Mouse (Mus musculus): ENCODE data around the gene Olfr1501.
"Not testable (repeated sequence)": the region's sequence is repeated elsewhere in the genome, so short reads cannot be mapped to it uniquely, and the experiment has no call there.

Gene Olfr1501

DNA sequence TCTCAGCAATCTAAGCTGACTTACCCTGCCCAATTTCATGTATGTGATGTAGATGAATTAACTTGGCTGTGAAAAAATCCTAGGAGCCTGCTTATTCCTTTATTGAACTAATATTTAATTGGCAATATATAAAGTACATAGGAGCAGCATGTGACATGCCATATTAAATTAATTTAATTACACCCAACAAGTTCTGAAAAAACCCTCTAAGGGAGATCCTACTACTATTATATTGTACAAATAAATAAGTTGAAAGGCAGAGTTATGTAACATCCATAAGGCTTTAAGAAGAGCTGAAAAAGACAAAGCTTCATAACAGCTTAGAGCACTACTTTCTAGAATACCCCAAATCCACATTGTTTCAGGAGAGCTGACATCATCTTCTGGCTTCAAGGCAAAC is at the start of gene Olfr1501:
Gene Olfr1501 (minus strand): TSS at position 101 of the 400 bp plus-strand sequence.
- not testable (repeated sequence) for DNase-seq

DNA sequence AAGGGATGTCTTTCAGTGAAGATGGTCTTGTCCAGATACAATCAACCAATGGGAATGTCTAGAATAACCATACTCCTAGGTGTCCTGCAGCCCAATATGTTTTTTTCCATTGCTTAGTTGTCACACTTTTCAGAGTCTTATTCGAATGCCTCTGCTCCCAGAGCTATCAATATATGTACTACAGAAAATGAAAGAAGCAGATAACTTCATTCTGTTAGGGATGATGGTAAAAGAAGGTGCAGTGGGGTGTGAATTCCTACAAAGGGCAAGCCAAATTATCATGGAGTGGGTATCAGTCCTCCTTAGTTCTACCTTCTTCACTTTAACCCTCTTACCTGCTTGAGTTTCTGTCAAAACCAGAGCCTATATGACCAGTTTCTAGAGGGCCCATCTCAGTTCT is 47.3 kb upstream of the Olfr1501 start, which contains the start of gene Olfr1504:
Gene Olfr1504 (minus strand): TSS at position 101 of the 400 bp plus-strand sequence.
- no peak for DNase-seq

DNA sequence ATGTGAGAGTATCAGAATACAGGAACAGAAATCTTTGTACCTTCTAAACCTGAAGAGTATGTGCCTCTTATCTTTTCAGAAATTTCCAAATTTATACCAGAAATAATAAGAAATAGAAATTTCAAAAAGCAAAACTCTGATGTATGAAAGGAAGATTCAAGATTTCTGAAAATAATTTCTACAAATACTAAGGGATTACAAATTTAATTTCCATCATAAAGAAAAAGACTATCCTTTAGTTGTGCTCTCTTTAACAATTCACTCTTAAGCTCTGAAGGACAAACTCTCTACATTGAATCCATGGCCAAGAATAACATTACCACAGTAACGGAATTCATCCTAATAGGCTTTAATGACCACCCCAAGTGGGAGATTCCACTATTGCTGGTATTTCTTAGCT is 11.0 kb upstream of the Olfr1501 start, which contains the start of gene Olfr1502:
Gene Olfr1502 (plus strand): TSS at position 301 of the 400 bp plus-strand sequence.
- no peak for DNase-seq

DNA sequence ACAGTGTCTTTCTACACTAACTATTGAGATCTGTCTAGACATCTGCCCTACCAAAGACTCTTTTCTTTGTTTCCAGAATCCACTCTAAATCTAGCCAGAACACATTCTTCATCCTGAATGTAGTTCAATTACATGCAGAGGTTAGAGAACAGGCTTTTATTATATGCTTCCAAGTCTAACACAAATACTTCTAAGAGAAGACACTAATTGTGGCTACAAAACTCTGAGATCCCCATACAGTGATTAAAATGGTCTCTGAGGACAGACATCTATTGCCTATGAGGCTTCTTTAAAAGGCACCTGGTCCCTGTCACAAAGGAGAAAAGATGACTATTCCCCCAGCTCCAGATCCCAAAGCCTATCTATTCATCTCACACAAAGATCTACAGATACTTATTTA is 20.1 kb downstream of the Olfr1501 start, which contains the start of gene Olfr1500:
Gene Olfr1500 (minus strand): TSS at position 101 of the 400 bp plus-strand sequence.
- no peak for DNase-seq

GRCm38 (mm10) chr19:13828447-13828846 is 22.0 kb downstream of the Olfr1501 start:
- DNase-seq = no peak

DNA sequence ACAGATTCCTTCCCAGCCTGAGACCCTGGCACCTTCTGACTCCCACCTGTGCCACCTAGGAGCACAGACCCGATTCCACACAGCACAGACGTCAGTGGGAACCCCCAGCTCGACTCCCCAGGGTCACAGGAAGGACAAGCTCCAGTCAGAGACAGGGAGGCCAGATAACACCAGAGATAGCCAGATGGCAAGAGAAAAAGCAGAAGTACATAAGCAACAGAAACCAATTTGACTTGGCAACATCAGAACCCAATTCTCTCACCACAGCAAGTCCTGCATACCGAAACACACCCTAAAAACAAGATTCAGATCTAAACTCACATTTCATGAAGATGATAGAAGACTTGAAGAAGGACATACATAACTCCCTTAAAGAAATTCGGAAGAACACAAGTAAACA is 29.6 kb downstream of the Olfr1501 start:
- no peak for DNase-seq

DNA sequence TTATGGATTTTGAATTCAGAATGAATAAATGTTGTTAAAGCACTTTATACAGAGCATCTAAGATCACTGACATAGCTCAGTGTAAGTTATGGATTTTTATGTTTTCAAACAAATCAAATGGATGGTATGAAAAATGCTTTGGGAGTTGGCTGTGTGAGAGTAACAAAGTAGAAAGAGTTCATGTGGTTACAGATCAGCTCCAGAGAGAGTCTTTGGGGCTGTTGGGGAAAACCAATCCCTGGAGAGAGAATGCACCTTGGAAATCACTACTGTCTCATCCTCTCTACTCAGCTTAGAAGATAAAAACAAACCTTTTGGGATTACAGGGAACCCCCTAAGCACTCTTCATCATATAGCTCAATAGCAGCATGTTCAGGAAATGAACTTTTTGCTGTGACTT is 31.1 kb downstream of the Olfr1501 start, which contains the start of gene Olfr1499:
Gene Olfr1499 (minus strand): TSS at position 101 of the 400 bp plus-strand sequence.
- no peak for DNase-seq

DNA sequence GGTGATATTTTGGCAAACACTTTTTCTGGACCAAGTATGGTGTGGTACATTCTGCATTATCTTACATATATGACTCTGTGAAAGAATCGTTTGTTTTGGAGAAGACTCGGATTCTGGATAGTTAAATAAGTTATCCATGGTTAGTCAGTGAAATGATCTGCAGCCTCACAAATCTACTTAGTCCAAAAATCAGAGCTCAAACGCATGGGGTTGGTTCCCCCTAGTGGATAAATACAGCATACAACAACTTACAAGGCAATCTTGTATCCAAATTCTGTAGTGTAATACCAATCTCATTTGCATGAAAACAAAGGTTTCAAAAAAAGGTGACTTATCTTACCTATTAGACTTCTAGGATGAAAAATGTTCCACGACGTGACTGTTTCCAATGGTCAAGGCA is 31.7 kb downstream of the Olfr1501 start:
- no peak for DNase-seq

GRCm38 (mm10) chr19:13812823-13813222 is 37.7 kb downstream of the Olfr1501 start:
- no peak for DNase-seq

- DNase-seq = not testable (repeated sequence)
Measured at GRCm38 (mm10) chr19:13805486-13805885, 45.0 kb downstream of the Olfr1501 start.

GRCm38 (mm10) chr19:13798102-13798501 is 52.4 kb downstream of the Olfr1501 start, which contains the start of gene Olfr1497:
Gene Olfr1497 (minus strand): TSS chr19:13798202.
- DNase-seq = no peak

Data from right cerebral cortex, postnatal 14 days (tissue).